Mouse (Mus musculus) MEL (cell line): ENCODE results near the gene Ubash3b. TPM values are rescaled to one million over a fixed set of nuclear protein-coding genes. Genes with fewer than 3 reads are reported as not detected.
A peak's percentile ranks its signal among the peaks of the same experiment; 100 is the strongest.

Experiments used
- DNase-seq: peaks from one replicate; pipeline ENCODE4 v3.0.0; 2011; ENCODE audit warnings: low read depth, low spot score
- H3K27ac ChIP-seq: 2 replicates; pipeline ENCODE4 v1.5.1; 2012; ENCODE audit warnings: low read depth, mild to moderate bottlenecking, control low read depth, low read length, moderate library complexity; ENCODE audit not compliant: control insufficient read depth
- H3K27me3 ChIP-seq, 2 experiments: fragments of 150-350 bp in 1 of 2; sonication (generic) in 1 of 2; 2 replicates each; pipeline ENCODE4 v1.6.1; 2012; ENCODE audit warnings: low read length in 2 of 2, mild to moderate bottlenecking in 2 of 2, improper control_type of control experiment in 1 of 2, moderate library complexity in 1 of 2; ENCODE audit not compliant: insufficient read depth in 2 of 2, control insufficient read depth in 1 of 2
- H3K36me3 ChIP-seq, 2 experiments: 2 replicates each; pipeline ENCODE4 v1.6.1; 2012 to 2014; ENCODE audit warnings: low read length in 2 of 2, improper control_type of control experiment in 1 of 2, inconsistent platforms in 1 of 2, mild to moderate bottlenecking in 1 of 2; ENCODE audit not compliant: insufficient read depth in 2 of 2, control insufficient read depth in 1 of 2
- H3K4me1 ChIP-seq, 2 experiments: fragments of 150-350 bp in 1 of 2; sonication (generic) in 1 of 2; 2 replicates each; pipeline ENCODE4 v1.6.1; 2012; ENCODE audit warnings: low read length in 2 of 2, improper control_type of control experiment in 1 of 2, mild to moderate bottlenecking in 1 of 2; ENCODE audit not compliant: insufficient read depth in 2 of 2, control insufficient read depth in 1 of 2
- H3K4me3 ChIP-seq, 2 experiments: fragments of 150-350 bp in 1 of 2; sonication (generic) in 1 of 2; 2 replicates each; pipeline ENCODE4 v1.5.1; 2012; ENCODE audit warnings: low read depth in 2 of 2, low read length in 2 of 2, mild to moderate bottlenecking in 2 of 2, moderate library complexity in 2 of 2, control low read depth in 1 of 2, improper control_type of control experiment in 1 of 2; ENCODE audit not compliant: control insufficient read depth in 1 of 2, insufficient read depth in 1 of 2
- H3K79me2 ChIP-seq: 2 replicates; pipeline ENCODE4 v1.6.1; 2012; ENCODE audit warnings: mild to moderate bottlenecking, low read length, moderate library complexity; ENCODE audit not compliant: control insufficient read depth, poor library complexity, insufficient read depth
- H3K9ac ChIP-seq: 2 replicates; pipeline ENCODE4 v1.6.1; 2012; ENCODE audit warnings: low read depth, mild to moderate bottlenecking, control low read depth, low read length, moderate library complexity; ENCODE audit not compliant: control insufficient read depth, poor library complexity, severe bottlenecking
- H3K9me3 ChIP-seq: fragments of 150-350 bp; sonication (generic); replicated peaks from 2 replicates; pipeline ENCODE4 v1.6.1; 2012; ENCODE audit warnings: mild to moderate bottlenecking, low read length, improper control_type of control experiment, moderate library complexity; ENCODE audit not compliant: insufficient read depth
- CHD1 ChIP-seq: IDR thresholded peaks from 2 replicates; pipeline ENCODE4 v1.6.1; 2012; ENCODE audit warnings: low read depth, mild to moderate bottlenecking, inconsistent platforms, low read length, improper control_type of control experiment
- CHD2 ChIP-seq: IDR thresholded peaks from 2 replicates; pipeline ENCODE4 v1.6.1; 2011; ENCODE audit warnings: low read length, improper control_type of control experiment
- E2F4 ChIP-seq: IDR thresholded peaks from 2 replicates; pipeline ENCODE4 v1.6.1; 2011; ENCODE audit warnings: low read depth, low read length, improper control_type of control experiment, borderline replicate concordance
- ELF1 ChIP-seq: IDR thresholded peaks from 2 replicates; pipeline ENCODE4 v1.6.1; 2014; ENCODE audit warnings: low read depth, mild to moderate bottlenecking, inconsistent platforms, low read length, improper control_type of control experiment, moderate library complexity
- GABPA ChIP-seq: IDR thresholded peaks from 2 replicates; pipeline ENCODE4 v1.6.1; 2012; ENCODE audit warnings: low read depth, mild to moderate bottlenecking, inconsistent platforms, low read length, improper control_type of control experiment, moderate library complexity
- KAT2A ChIP-seq: conservative IDR thresholded peaks from 2 replicates; pipeline ENCODE4 v1.6.1; 2012; ENCODE audit warnings: low read depth, low read length, improper control_type of control experiment, inconsistent platforms
- MEF2A ChIP-seq: IDR thresholded peaks from 2 replicates; pipeline ENCODE4 v1.6.1; 2014; ENCODE audit warnings: low read depth, mild to moderate bottlenecking, inconsistent platforms, low read length, improper control_type of control experiment; ENCODE audit not compliant: poor library complexity, insufficient replicate concordance, severe bottlenecking; ENCODE audit errors: extremely low read depth
- MXI1 ChIP-seq: IDR thresholded peaks from 2 replicates; pipeline ENCODE4 v1.6.1; 2011; ENCODE audit warnings: mild to moderate bottlenecking, low read depth, low read length, improper control_type of control experiment
- NRF1 ChIP-seq: IDR thresholded peaks from 2 replicates; pipeline ENCODE4 v1.6.1; 2014; ENCODE audit warnings: low read depth, mild to moderate bottlenecking, inconsistent platforms, low read length, improper control_type of control experiment, moderate library complexity; ENCODE audit not compliant: poor library complexity, insufficient read depth, severe bottlenecking
- RAD21 ChIP-seq: IDR thresholded peaks from 2 replicates; pipeline ENCODE4 v1.6.1; 2011; ENCODE audit warnings: mild to moderate bottlenecking, low read depth, low read length, improper control_type of control experiment
- RCOR1 ChIP-seq: IDR thresholded peaks from 2 replicates; pipeline ENCODE4 v1.6.1; 2012; ENCODE audit warnings: low read depth, mild to moderate bottlenecking, inconsistent platforms, low read length, improper control_type of control experiment
- SMC3 ChIP-seq: IDR thresholded peaks from 2 replicates; pipeline ENCODE4 v1.6.1; 2011; ENCODE audit warnings: low read depth, low read length, improper control_type of control experiment
- TBP ChIP-seq: IDR thresholded peaks from 2 replicates; pipeline ENCODE4 v1.8.0; 2011; ENCODE audit warnings: low read depth, low read length, improper control_type of control experiment
- TCF12 ChIP-seq: IDR thresholded peaks from 2 replicates; pipeline ENCODE4 v1.6.1; 2014; ENCODE audit warnings: low read depth, mild to moderate bottlenecking, inconsistent platforms, low read length, improper control_type of control experiment, moderate library complexity
- UBTF ChIP-seq: IDR thresholded peaks from 2 replicates; pipeline ENCODE4 v1.6.1; 2012; ENCODE audit warnings: low read depth, mild to moderate bottlenecking, inconsistent platforms, low read length, improper control_type of control experiment, moderate library complexity, borderline replicate concordance; ENCODE audit not compliant: insufficient read depth
- USF1 ChIP-seq: IDR thresholded peaks from 2 replicates; pipeline ENCODE4 v1.6.1; 2014; ENCODE audit warnings: low read depth, mild to moderate bottlenecking, inconsistent platforms, low read length, improper control_type of control experiment, moderate library complexity
- USF2 ChIP-seq, 2 experiments: IDR thresholded peaks; 2 replicates each; pipeline ENCODE4 v1.6.1; 2011 to 2012; ENCODE audit warnings: improper control_type of control experiment in 2 of 2, low read length in 2 of 2, borderline replicate concordance in 1 of 2, inconsistent platforms in 1 of 2, low read depth in 1 of 2, mild to moderate bottlenecking in 1 of 2; ENCODE audit not compliant: insufficient read depth in 1 of 2
- ZKSCAN1 ChIP-seq: IDR thresholded peaks from 2 replicates; pipeline ENCODE4 v1.6.1; 2012; ENCODE audit warnings: low read depth, mild to moderate bottlenecking, inconsistent platforms, low read length, improper control_type of control experiment, moderate library complexity
- ZMIZ1 ChIP-seq: IDR thresholded peaks from 2 replicates; pipeline ENCODE4 v1.6.1; 2012; ENCODE audit warnings: low read depth, mild to moderate bottlenecking, inconsistent platforms, low read length, improper control_type of control experiment, moderate library complexity
- ZNF384 ChIP-seq: IDR thresholded peaks from 2 replicates; pipeline ENCODE4 v1.6.1; 2012; ENCODE audit warnings: low read depth, mild to moderate bottlenecking, inconsistent platforms, low read length, improper control_type of control experiment
- polyA plus RNA-seq, 2 experiments: library from polyadenylated mRNA; stranded (reverse) in 1 of 2; unstranded in 1 of 2; fragments of >175 nt in 1 of 2; fragments of >200 nt in 1 of 2; gene quantifications; 2 replicates each; pipeline versions ENCODE4 v1.2.1 to v1.2.4; 2012; ENCODE audit warnings: low replicate concordance in 2 of 2, low read depth in 1 of 2; ENCODE audit not compliant: insufficient read length in 2 of 2, insufficient read depth in 1 of 2, missing spikeins in 1 of 2
- total RNA-seq: library from RNA; depleted of rRNA; stranded (reverse); fragments of 300-350 nt; gene quantifications from 2 replicates; pipeline ENCODE4 v1.2.3, GENCODE M21; 2012

Gene Ubash3b
- total and polyA plus RNA-seq, 3 experiments: 5.4 to 11.3 TPM; not detected in 1

- no peak for TF ChIP-seq USF1
Observed at GRCm38 (mm10) chr9:41149079-41149676, 12.3 kb downstream of the Ubash3b start.

GRCm38 (mm10) chr9:41148600-41148999, 12.9 kb downstream of the Ubash3b start:
- Histone ChIP-seq H3K4me3 (no peak overlapping the region), H3K27ac (no peak overlapping the region), H3K79me2 (peaks cover 6% of the 10 kb centered on the region; the same call in 1 of the 2 replicates), H3K9ac (no peak overlapping the region), H3K36me3 (peaks cover 0 to 15% of the 10 kb centered on the region in 2 experiments; a peak in 2 of 4 replicates), H3K4me1 (peaks cover 7 to 32% of the 10 kb centered on the region in 2 experiments), H3K27me3 (no peaks in the 10 kb centered on the region), H3K9me3 (no peaks in the 10 kb centered on the region)
- no peak for DNase-seq
- TF ChIP-seq NRF1 (no peak), TBP (no peak), CHD2 (no peak), UBTF (no peak), TCF12 (no peak), KAT2A (no peak), RAD21 (no peak), RCOR1 (no peak), MEF2A (no peak), ZNF384 (no peak), ZKSCAN1 (no peak), MXI1 (no peak), ZMIZ1 (no peak), E2F4 (no peak), GABPA (no peak), CHD1 (no peak), ELF1 (no peak), SMC3 (no peak), USF2 (IDR thresholded peaks at IDR 0.05; ENCODE audit: borderline replicate concordance in 1 of 2, insufficient read depth in 1 of 2, low read depth in 1 of 2, low read length in 2 of 2) (no peak)

More at GRCm38 (mm10) chr9:41149079-41149676, 12.3 kb downstream of the Ubash3b start:
- Histone ChIP-seq H3K4me1 (peaks cover 10 to 37% of the 10 kb centered on the region in 2 experiments), H3K27ac (peak overlapping the region; percentile 95), H3K27me3 (no peaks in the 10 kb centered on the region), H3K79me2 (peaks cover 6% of the 10 kb centered on the region; the same call in 1 of the 2 replicates), H3K36me3 (peaks cover 0 to 20% of the 10 kb centered on the region in 2 experiments; a peak in 2 of 4 replicates), H3K9me3 (no peaks in the 10 kb centered on the region), H3K4me3 (no peak overlapping the region), H3K9ac (no peak overlapping the region)
- DNase-seq: no peak
